Mouse (Mus musculus): ENCODE data around the gene Insr. TPM values are rescaled to one million over a fixed set of nuclear protein-coding genes. Genes with fewer than 3 reads are reported as not detected.

Insr gene
- total and polyA plus RNA-seq, 3 experiments: 2.1 to 4.6 (median 3.0) TPM

- Histone ChIP-seq H3K9ac (ENCODE audit: insufficient read depth, low read depth) (no peak overlapping the region), H3K4me2 (ENCODE audit: insufficient read depth, low read depth, poor library complexity, severe bottlenecking) (no peak overlapping the region), H3K79me2 (replicated peaks; ENCODE audit: control insufficient read depth, extremely low read depth, insufficient read depth, poor library complexity, severe bottlenecking) (no peaks in the 10 kb centered on the region), H3K27me3 (replicated peaks) (no peaks in the 10 kb centered on the region), H3K36me3 (replicated peaks in 1 of 2; ENCODE audit: control insufficient read depth in 1 of 2, insufficient read depth in 1 of 2, low read length in 1 of 2) (peaks cover 0 to 1% of the 10 kb centered on the region in 2 experiments), H3K4me1 (ENCODE audit: control insufficient read depth in 1 of 2, insufficient read depth in 2 of 2) (peaks cover 0 to 16% of the 10 kb centered on the region in 2 experiments; a peak in 2 of 4 replicates), H3K4me3 (replicated peaks in 1 of 3; ENCODE audit: low read depth in 2 of 3, low read length in 2 of 3, poor library complexity in 1 of 3) (no peak overlapping the region), H3K27ac (ENCODE audit: insufficient read depth, low read depth) (no peak overlapping the region), H3K9me3 (replicated peaks; ENCODE audit: low read length) (no peaks in the 10 kb centered on the region)
- dilution Hi-C loops (cut with MboI; ENCODE audit: extremely low pct_ligation_motif_present, extremely low pct_unique_long_range_greater_than_20kb, low sequenced_read_pairs) (no loop called here), in situ Hi-C loops (cut with MboI; ENCODE audit: low pct_ligation_motif_present, low pct_unique_long_range_greater_than_20kb, low sequenced_read_pairs) (no loop called here)
- TF ChIP-seq CHD1 (IDR thresholded peaks at IDR 0.05; ENCODE audit: low read depth, low read length): no peak
- TF ChIP-seq RAD21 (IDR thresholded peaks at IDR 0.05; ENCODE audit: low read depth, low read length): no peak
- TF ChIP-seq JUND (conservative IDR thresholded peaks at IDR 0.05; ENCODE audit: low read depth, low read length): no peak
- no peak for TF ChIP-seq NELFE (IDR thresholded peaks at IDR 0.05; ENCODE audit: low read depth, low read length)
- TF ChIP-seq MYC (IDR thresholded peaks at IDR 0.05; ENCODE audit: low read depth, low read length): no peak
- TF ChIP-seq CHD2 (IDR thresholded peaks at IDR 0.05; ENCODE audit: low read length): no peak
- TF ChIP-seq GABPA (IDR thresholded peaks at IDR 0.05; ENCODE audit: insufficient replicate concordance, low read depth, low read length): no peak
- TF ChIP-seq JUN (IDR thresholded peaks at IDR 0.05; ENCODE audit: insufficient read depth, low read depth, low read length): no peak
- TF ChIP-seq CTCF (conservative IDR thresholded peaks at IDR 0.05 in 1 of 2, IDR thresholded peaks at IDR 0.05 in 1 of 2; ENCODE audit: low read depth in 2 of 2, low read length in 2 of 2): no peak
- no peak for DNase-seq (ENCODE audit: extremely low read depth)
Observed at GRCm38 (mm10) chr8:3225184-3225583, 54.2 kb downstream of the Insr start.

GRCm38 (mm10) chr8:3222636-3222965 is 56.8 kb downstream of the Insr start:
- in situ Hi-C loops (cut with MboI; ENCODE audit: low pct_ligation_motif_present, low pct_unique_long_range_greater_than_20kb, low sequenced_read_pairs) (no loop called here), dilution Hi-C loops (cut with MboI; ENCODE audit: extremely low pct_ligation_motif_present, extremely low pct_unique_long_range_greater_than_20kb, low sequenced_read_pairs) (no loop called here)
- TF ChIP-seq EP300 (IDR thresholded peaks at IDR 0.05; ENCODE audit: low read length) (no peak), POLR2AphosphoS2 (IDR thresholded peaks at IDR 0.05; ENCODE audit: low read depth, low read length) (no peak), ETS1 (conservative IDR thresholded peaks at IDR 0.05; ENCODE audit: low read depth, low read length) (no peak), NELFE (IDR thresholded peaks at IDR 0.05; ENCODE audit: low read depth, low read length) (no peak), GABPA (IDR thresholded peaks at IDR 0.05; ENCODE audit: insufficient replicate concordance, low read depth, low read length) (no peak), JUND (conservative IDR thresholded peaks at IDR 0.05; ENCODE audit: low read depth, low read length) (no peak), SMC3 (IDR thresholded peaks at IDR 0.05; ENCODE audit: low read depth, low read length) (no peak), JUN (IDR thresholded peaks at IDR 0.05; ENCODE audit: insufficient read depth, low read depth, low read length) (no peak), POLR2A (IDR thresholded peaks at IDR 0.05; ENCODE audit: low read depth, low read length) (no peak), SIN3A (IDR thresholded peaks at IDR 0.05; ENCODE audit: low read length) (no peak), TBP (conservative IDR thresholded peaks at IDR 0.05; ENCODE audit: low read depth, low read length) (no peak), MAX (IDR thresholded peaks at IDR 0.05; ENCODE audit: low read length) (no peak), MXI1 (IDR thresholded peaks at IDR 0.05; ENCODE audit: low read depth, low read length) (no peak)
- no peak overlapping the region for H3K4me3 ChIP-seq (replicated peaks in 1 of 3; ENCODE audit: low read depth in 2 of 3, low read length in 2 of 3, poor library complexity in 1 of 3)
- no peaks in the 10 kb centered on the region for H3K79me2 ChIP-seq (replicated peaks; ENCODE audit: control insufficient read depth, extremely low read depth, insufficient read depth, poor library complexity, severe bottlenecking)
- no peak overlapping the region for H3K9ac ChIP-seq (ENCODE audit: insufficient read depth, low read depth)
- DNase-seq (ENCODE audit: extremely low read depth): no peak
- no peaks in the 10 kb centered on the region for H3K27me3 ChIP-seq (replicated peaks)
- H3K9me3 ChIP-seq (replicated peaks; ENCODE audit: low read length): no peaks in the 10 kb centered on the region
- H3K4me2 ChIP-seq (ENCODE audit: insufficient read depth, low read depth, poor library complexity, severe bottlenecking): no peak overlapping the region
- H3K27ac ChIP-seq (ENCODE audit: insufficient read depth, low read depth): no peak overlapping the region
- H3K36me3 ChIP-seq (replicated peaks in 1 of 2; ENCODE audit: control insufficient read depth in 1 of 2, insufficient read depth in 1 of 2, low read length in 1 of 2): peaks cover 0 to 4% of the 10 kb centered on the region in 2 experiments
- peaks cover 0 to 27% of the 10 kb centered on the region in 2 experiments; a peak in 2 of 4 replicates for H3K4me1 ChIP-seq (ENCODE audit: control insufficient read depth in 1 of 2, insufficient read depth in 2 of 2)

Data from CH12.LX (cell line).